Mouse (Mus musculus) lung, adult 2 months (tissue): ENCODE measurements around the gene Ltbp4.

ENCODE experiments used
- CTCF ChIP-seq: fragments of 200-500 bp; IDR thresholded peaks from 2 replicates; pipeline ENCODE4 v1.5.1; 2011; ENCODE audit warnings: mild to moderate bottlenecking, low read length, control low read depth; ENCODE audit not compliant: insufficient read depth
- POLR2A ChIP-seq: fragments of 200-500 bp; IDR thresholded peaks from 2 replicates; pipeline ENCODE4 v1.6.1; 2011; ENCODE audit warnings: low read depth, mild to moderate bottlenecking, control low read depth, low read length, borderline replicate concordance; ENCODE audit errors: extremely low read depth

GRCm38 (mm10) chr7:27339114-27339513 is 1.6 kb upstream of the Ltbp4 start:
- no peak for TF ChIP-seq CTCF
- no peak for TF ChIP-seq POLR2A
